Mouse (Mus musculus) heart, adult 2 months (tissue): ENCODE results near the gene Mfsd4b3.

Source experiments
- CTCF ChIP-seq: fragments of 200-600 bp; IDR thresholded peaks from 2 replicates; pipeline ENCODE4 v1.8.1; 2022; ENCODE audit warnings: antibody characterized with exemption, mild to moderate bottlenecking, moderate library complexity
- POLR2A ChIP-seq: fragments of 200-500 bp; IDR thresholded peaks from 2 replicates; pipeline ENCODE4 v1.6.1; 2011; ENCODE audit warnings: mild to moderate bottlenecking, low read depth, low read length, control low read depth; ENCODE audit not compliant: insufficient read depth

- TF ChIP-seq CTCF, result no peak
- no peak for TF ChIP-seq POLR2A
These were observed 52.9 kb downstream of the Mfsd4b3 start for GRCm38 (mm10) chr10:39906799-39907658.
